Mouse (Mus musculus) heart, postnatal 14 days (tissue): ENCODE data around the gene Tpbpb. TPM values are rescaled to one million over a fixed set of nuclear protein-coding genes. Genes with fewer than 3 reads are reported as not detected.
"Not testable (repeated sequence)": the region's sequence is repeated elsewhere in the genome, so short reads cannot be mapped to it uniquely, and the experiment has no call there.

Source experiments
- DNase-seq, 2 experiments: peaks; one replicate each; pipeline ENCODE4 v3.0.0; 2021 to 2022
- intact Hi-C: fragments of 180-260 bp; cut with DNase I; formaldehyde crosslinking; loops from one replicate; pipeline ENCODE4 v1.15.1; 2025
- long read RNA-seq, 2 experiments: library from polyadenylated mRNA; stranded (forward); transcript quantifications; one replicate each; pipeline ENCODE4 v2.0.0; 2021
- total RNA-seq, 2 experiments: library from RNA; stranded (reverse); gene quantifications; 2 replicates each; pipeline ENCODE4 v1.2.3; 2021

The Tpbpb gene
- total RNA-seq = not detected
- long read RNA-seq, experiment 1 = 0 reads
- long read RNA-seq, experiment 2 = 0 reads

DNA sequence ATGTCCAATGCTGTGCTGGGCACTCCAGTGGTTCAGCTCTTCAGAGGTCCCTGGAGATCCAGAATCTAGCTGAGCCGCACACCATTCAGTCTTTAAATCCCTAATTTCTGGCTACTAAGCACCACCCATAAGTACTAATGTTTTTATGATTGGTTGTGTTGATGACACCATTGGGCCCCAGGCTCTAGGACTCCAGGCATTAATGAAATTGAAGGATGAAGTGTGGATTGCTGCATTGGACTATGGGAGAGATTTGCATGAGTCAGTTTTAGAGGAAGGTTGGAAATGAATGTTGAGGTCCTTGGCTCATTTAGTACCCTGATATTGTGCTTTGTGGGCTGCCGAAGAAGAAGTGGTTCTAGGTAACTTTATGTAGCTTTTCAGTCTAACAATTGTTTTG lies at the start of gene Tpbpb:
Gene Tpbpb (minus strand): TSS at position 101 of the 400 bp plus-strand sequence.
- DNase-seq, intact Hi-C loops: not testable (repeated sequence)

DNA sequence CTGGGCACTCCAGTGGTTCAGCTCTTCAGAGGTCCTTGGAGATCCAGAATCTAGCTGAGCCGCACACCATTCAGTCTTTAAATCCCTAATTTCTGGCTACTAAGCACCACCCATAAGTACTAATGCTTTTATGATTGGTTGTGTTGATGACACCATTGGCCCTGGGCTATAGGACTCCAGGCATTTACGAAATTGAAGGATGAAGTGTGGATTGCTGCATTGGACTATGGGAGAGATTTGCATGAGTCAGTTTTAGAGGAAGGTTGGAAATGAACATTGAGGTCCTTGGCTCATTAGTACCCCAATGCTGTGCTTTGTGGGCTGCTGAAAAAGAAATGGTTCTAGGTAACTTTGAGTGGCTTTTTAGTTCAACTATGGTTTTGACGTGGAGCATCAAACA lies 37.2 kb upstream of the Tpbpb start, which contains the start of gene Tpbpa:
Gene Tpbpa (minus strand): TSS at position 101 of the 400 bp plus-strand sequence.
- DNase-seq, intact Hi-C loops: not testable (repeated sequence)

DNA sequence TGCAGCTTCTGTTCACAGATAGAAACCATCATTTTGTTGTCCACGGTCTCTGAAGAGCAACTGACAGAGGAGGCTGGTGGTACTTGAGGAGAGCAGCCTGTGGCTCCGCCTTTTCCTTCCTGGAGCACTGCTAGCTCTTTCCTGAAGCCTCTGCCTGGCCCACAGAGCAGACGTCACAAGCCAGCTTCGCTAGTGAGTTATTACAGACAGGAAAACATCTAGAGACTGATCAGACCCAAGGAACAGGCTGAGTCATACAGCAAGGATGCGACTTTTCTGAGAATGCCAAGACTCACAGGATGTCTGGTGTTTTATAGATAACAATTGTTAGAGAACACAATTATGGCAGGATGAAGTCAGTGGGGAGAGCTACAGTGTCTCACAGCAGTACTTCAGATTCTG lies 31.8 kb upstream of the Tpbpb start, which contains the start of the genes Gm49391 and Ctla2a:
Gene Gm49391 (minus strand): TSS at position 72 of the 402 bp plus-strand sequence.
Gene Ctla2a (minus strand): TSS at position 126 of the 402 bp plus-strand sequence.
- intact Hi-C loops = loop anchor here (2.0 to 5.0 kb wide), 2 partner anchors 40 to 89 kb away; partner anchors contain the start of genes Ctla2b and Gm49392
- peak; percentile 35 to 39 for DNase-seq

DNA sequence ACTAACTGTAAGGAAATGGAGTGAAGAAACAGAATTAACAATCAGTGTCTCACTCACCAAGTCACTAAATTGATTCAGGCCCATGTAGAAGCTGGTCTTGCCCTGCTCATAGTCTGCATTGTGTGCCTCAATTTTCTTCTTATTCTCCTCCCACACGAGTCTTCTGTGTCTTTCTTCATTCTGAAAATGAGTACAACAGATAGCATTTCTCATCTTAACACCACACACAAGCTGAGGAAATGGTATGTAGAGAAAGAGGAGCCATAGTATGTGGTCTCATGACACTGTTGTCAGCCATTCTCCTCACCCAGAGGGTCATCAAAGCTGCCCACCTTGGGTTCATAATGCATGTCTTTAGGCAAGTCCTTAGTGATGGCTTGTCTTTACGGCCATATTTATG lies 30.8 kb upstream of the Tpbpb start, which contains the start of gene Gm49393:
Gene Gm49393 (minus strand): TSS at position 101 of the 400 bp plus-strand sequence.
- DNase-seq = not testable (repeated sequence)
- intact Hi-C loops = loop anchor here (5.0 kb wide), 1 partner anchor 88 kb away; no protein-coding TSS in a partner anchor

- intact Hi-C loops = loop anchor here (1.0 to 2.0 kb wide), 2 partner anchors 39 to 49 kb away; partner anchors contain the start of genes Ctla2a and Gm49391
- peak; percentile 52 to 53 for DNase-seq
Observed at GRCm38 (mm10) chr13:60897328-60897727, 7.4 kb downstream of the Tpbpb start, which contains the start of gene Ctla2b. TSS of gene Ctla2b (minus strand) at chr13:60897447.

GRCm38 (mm10) chr13:60896794-60897193 lies 7.9 kb downstream of the Tpbpb start, which contains the start of gene Gm49392:
TSS of gene Gm49392 (minus strand) at chr13:60896894.
- not testable (repeated sequence) for DNase-seq
- intact Hi-C loops = loop anchor here (1.0 to 2.0 kb wide), 2 partner anchors 40 to 48 kb away; partner anchors contain the start of genes Ctla2a and Gm49391

GRCm38 (mm10) chr13:60895406-60896160 lies 9.1 kb downstream of the Tpbpb start:
- intact Hi-C loops = loop anchor here (2.0 kb wide), 1 partner anchor 41 kb away; the partner anchor contains the start of genes Ctla2a and Gm49391
- DNase-seq = no peak

- DNase-seq = no peak
- intact Hi-C loops = no loop called here
Observed at GRCm38 (mm10) chr13:60892301-60892700, 12.4 kb downstream of the Tpbpb start.

GRCm38 (mm10) chr13:60864281-60864680 lies 40.4 kb downstream of the Tpbpb start, which contains the start of gene 4930486L24Rik:
TSS of gene 4930486L24Rik (minus strand) at chr13:60864475.
- no peak for DNase-seq
- intact Hi-C loops = no loop called here

Other genes starting within 250 kb of the Tpbpb start
- not detected for gene BC051665, start 118.5 kb downstream of the Tpbpb start, total RNA-seq
- not detected for gene Ctsll3, start 102.0 kb downstream of the Tpbpb start, total RNA-seq
- 1 to 10 TPM in 1 of 2 experiments, not detected in 1; 1.2 TPM for gene 4930486L24Rik, start 40.4 kb downstream of the Tpbpb start, total RNA-seq
- gene Gm49392, start 8.0 kb downstream of the Tpbpb start, total RNA-seq = 1 to 10 TPM in 1 of 2 experiments, not detected in 1; 1.6 TPM
- gene Ctla2b, start 7.4 kb downstream of the Tpbpb start, total RNA-seq = 10 to 100 TPM; 12.6 to 14.8 TPM
- not detected for gene Gm49393, start 30.7 kb upstream of the Tpbpb start, total RNA-seq
- under 1 TPM in 1 of 2 experiments, not detected in 1; 0.48 TPM for gene Gm49391, start 31.7 kb upstream of the Tpbpb start, total RNA-seq
- gene Ctla2a, start 31.7 kb upstream of the Tpbpb start, total RNA-seq = 100 to 1,000 TPM; 103 to 113 TPM
- gene Tpbpa, start 37.1 kb upstream of the Tpbpb start, total RNA-seq = not detected
- not detected for gene Ctsj, start 101.1 kb upstream of the Tpbpb start, total RNA-seq
- gene Ctsq, start 135.8 kb upstream of the Tpbpb start, total RNA-seq = not detected